Mouse (Mus musculus) thymus, postnatal 14 days (tissue): ENCODE measurements at regions not wholly inside any gene's neighbourhood (a gene's known extent, or its start where the extent isn't known, plus 50 kb on each side); places are given as distances from the start of the nearest gene placed in this dataset.

ENCODE experiments used
- DNase-seq: peaks from one replicate; pipeline ENCODE4 v3.0.0; 2021

DNA sequence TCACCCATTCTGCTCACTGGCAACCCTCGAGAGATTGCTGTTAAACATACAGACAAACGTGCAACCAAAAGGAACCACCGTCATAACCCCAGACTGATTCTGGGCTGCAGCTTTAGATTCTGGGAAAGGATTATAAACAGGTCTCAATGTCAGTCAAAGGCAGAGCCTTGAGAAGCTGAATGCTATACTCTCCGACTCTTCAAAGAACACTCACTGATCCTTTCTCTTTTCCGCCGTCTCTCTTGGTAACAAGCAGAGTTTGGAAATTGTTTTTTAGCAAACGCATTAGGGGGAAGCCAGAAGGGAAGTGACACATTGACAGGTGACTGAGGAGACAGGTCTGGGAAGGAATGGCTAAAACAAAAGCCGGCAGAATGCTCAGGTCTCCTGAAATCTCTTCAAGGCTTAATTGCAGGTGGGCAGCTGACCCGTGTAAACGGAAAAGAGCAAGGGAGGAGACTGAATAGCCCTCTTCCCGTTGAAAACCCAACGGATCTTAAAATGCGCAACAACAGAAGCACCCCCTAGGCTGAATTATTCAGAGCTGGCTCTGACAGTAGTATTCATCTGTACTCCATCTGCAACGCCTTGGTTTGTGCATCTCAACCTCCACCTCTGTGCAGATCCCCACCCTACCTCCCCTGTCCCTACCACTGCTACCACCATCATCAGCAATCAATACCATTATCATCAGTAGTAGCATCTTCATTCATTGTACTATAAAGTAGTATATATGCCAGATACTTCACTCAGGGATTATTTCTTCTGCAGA, 219.6 kb downstream of the Tmem38b start:
- no peak for DNase-seq

DNA sequence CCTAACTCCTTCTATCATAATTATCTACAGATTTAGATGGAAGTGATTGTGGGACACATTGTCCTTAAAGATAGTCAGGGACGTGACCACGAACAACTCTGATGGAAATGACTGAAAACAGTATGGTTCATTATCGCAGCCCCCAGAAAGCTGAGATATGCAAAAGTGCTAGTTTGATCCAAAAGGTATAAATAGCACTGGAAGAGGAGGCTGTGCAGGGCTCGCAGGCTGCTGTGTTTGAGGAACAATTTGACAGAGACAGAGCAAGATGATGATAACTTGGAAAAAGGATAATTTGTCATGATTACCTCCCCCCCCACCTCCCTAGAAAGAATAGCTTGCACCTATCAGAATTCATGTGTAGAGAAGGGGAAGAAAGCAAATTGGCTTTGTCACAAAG, 238.5 kb downstream of the Tmem38b start:
- DNase-seq = no peak

- no peak for DNase-seq
Observed at GRCm38 (mm10) chr4:54071951-54072350, 246.1 kb downstream of the Tmem38b start.

DNA sequence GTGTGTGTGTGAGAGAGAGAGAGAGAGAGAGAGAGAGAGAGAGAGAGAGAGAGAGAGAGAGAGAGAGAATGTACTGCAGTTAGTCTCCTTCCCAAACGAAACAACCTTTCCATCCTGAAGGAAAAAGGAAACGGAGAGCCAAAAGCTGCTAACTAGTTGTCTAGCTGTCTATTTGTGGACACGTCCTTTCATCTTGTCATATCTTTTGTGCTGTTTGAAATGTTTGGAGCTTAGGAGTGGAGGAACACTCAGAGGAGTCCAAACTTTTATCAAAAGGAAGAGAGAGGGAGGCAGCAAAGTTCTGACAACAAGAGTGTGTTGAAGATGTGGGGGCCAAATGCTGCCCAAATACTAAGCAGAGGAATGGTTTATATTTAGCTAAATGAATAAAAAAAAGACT, 246.6 kb downstream of the Tmem38b start:
- no peak for DNase-seq

DNA sequence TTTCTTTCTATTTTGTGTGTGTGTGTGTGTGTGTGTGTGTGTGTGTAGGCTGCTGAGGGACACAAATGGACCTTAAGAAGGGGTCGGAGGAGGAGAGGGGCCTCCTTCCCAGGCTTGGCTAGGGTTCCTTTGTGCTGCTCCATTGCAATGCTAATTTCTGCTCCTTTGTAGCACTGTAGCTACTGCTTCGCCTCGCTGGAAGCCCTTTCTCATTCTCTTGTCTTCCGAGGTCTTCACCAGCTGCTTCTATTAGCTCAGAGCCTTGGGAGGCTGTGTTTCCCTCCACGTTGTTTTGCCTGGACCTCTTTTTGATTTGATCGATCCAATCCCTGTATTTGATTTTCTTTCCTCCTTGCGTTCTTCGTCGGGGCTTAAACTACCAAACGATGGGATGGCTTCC, 247.1 kb downstream of the Tmem38b start:
- no peak for DNase-seq

DNA sequence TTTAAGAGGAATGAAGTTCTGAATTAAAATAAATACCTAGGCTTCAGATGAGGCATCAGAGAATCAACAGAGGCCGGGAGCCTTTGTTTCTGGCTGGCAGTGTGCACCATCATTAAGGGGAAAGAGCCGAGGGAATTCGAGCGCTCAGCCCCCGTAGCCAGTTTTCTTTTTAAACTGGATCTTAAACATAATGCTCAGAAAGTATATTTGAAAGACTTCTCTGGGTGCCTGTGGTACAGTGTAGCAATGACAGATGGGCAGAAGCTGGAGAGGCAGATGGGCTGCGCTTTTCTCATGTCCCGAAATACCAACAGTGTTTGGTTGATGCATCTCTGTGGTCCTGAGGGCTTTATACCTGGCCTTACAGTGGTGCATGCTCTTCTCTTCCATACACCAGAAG, 247.6 kb downstream of the Tmem38b start:
- DNase-seq = no peak

- DNase-seq = no peak
Observed at GRCm38 (mm10) chr4:54074226-54074625, 248.4 kb downstream of the Tmem38b start.

GRCm38 (mm10) chr4:54080526-54080925, 254.7 kb downstream of the Tmem38b start:
- no peak for DNase-seq

GRCm38 (mm10) chr4:54081411-54081810, 255.6 kb downstream of the Tmem38b start:
- DNase-seq = no peak

DNA sequence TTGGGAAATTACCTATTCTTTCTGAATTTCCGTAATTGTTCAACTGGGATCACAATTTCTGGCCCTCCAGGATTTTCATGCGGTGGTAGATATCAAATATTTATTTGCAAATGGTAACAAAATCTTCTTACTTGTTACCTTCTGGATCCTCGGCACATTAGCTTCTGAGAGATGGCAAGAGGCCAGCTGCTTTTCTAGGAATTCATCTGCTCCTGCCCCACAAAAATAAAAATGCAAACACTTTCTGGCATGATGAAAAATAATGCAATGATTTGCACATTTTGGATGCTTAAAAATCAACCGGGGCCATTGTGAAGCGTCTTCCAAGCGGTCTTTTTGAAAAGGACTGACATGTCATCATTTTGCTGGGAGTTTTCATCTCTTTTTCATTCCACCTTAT, 258.9 kb downstream of the Tmem38b start:
- DNase-seq = no peak

DNA sequence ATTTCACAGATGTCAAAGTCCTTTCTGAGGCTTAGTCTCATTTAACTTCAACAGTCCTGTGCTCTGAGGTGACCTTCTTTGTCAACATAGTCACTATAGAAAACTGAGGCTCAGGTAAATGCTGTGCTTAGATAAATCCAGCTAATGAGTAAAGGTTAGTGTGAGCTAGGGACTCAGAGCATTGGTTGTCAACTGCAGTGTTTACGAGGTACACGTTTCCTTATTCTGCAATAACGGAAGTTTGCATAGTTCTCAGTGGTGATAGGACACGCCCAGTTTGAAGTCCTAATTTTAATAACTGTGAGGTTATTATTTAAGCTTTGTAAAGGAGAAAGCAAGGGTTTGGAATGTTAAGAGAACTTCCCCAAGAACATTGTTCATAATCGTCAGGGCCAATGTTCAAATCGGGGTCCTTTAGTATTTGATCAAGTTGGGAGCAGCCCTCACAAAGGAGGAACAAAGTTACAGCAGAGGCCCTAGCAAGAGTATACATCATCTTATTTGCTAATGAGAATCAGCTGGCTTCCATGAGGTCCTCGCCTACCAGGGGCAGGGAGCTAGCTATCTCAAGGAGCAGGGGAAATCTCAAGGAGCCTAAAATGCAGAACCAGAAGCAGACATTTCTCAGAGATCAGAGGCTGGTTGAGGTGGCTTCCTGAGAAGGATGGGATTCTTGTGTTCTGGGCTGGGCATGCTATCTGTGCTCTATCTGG, 268.6 kb downstream of the Tmem38b start:
- no peak for DNase-seq

- DNase-seq = no peak
Observed at GRCm38 (mm10) chr4:54095200-54095930, 269.5 kb downstream of the Tmem38b start.

- DNase-seq = no peak
Observed at GRCm38 (mm10) chr4:54097543-54097942, 271.7 kb downstream of the Tmem38b start.

- DNase-seq = no peak
Observed at GRCm38 (mm10) chr4:54100282-54100681, 274.4 kb downstream of the Tmem38b start.

GRCm38 (mm10) chr4:54106976-54107375, 281.1 kb downstream of the Tmem38b start:
- no peak for DNase-seq

DNA sequence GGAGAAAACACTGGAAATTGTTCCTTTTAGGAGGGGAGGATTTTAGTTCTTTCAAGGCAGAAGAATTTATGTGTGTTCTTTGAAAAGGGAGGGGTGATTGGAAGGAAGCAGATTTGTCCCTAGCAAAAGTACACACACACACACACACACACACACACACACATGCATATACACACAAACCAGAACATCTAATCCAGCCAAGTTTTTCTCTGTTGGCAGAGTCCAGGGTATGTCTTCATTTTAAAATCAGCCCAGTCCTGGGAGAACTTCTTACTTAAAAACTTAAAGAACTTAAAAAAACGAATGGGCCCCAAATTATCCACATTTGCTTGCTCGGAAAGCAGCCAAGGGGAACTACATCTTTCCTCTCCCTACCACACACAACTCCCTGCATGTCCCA, 290.5 kb downstream of the Tmem38b start:
- DNase-seq = no peak

DNA sequence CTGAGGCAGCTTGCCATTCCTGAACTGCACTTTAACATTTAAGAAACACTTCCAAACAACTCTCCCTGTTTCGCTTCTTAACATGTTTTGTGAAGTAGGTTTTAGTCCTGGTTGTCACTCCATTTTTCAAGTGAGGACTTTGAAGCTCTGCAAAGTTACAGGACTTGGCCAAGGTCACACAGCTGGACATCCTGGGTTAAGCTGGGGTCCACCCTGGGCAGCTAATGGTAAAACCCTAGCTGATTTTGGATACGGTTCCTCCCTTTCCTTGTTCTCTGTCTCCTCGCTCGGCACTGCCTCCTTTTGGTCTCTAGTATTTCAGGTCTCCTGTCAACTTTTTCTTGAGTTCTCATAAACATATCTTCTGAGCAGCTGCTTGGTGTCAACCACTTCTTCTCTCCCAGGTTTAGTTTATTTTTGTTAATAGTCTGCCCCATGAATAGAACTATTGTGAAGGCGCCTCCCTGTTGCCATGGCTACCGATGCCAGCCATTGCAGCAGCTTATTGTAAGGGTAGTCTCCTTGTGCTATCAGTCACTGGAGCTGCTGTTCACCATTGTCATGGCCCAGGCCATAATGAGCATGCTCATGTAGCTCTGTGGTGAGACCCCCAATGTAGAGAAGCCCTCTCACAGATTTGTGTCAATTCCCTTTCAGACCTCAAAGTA, 292.5 kb downstream of the Tmem38b start:
- DNase-seq = no peak

GRCm38 (mm10) chr4:54128717-54129698, 303.2 kb downstream of the Tmem38b start:
- DNase-seq = no peak

GRCm38 (mm10) chr4:54156146-54156545, 330.3 kb downstream of the Tmem38b start:
- DNase-seq = no peak

GRCm38 (mm10) chr4:54161337-54161993, 335.6 kb downstream of the Tmem38b start:
- no peak for DNase-seq

DNA sequence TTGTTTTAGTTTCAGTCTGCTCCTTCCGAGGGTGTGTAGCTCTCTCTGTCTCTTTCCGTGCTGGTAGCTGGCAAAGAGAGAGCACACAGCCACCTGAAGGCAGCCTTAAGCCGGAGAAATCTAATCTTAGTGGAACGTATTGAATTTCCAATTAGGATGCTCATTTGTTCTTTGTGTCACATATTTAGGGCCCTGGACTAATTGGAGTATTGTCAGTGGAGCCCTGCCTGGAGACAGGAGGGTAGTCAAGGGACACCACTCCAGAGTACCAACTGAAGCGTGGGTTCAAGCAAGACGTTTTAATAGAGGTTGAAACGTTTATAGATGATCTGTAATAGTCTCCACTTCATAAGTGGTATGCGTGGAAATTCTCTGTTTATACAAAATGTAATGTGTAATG, 336.5 kb downstream of the Tmem38b start:
- DNase-seq = no peak
